Mouse (Mus musculus): ENCODE results near the gene Lamb3. TPM values are rescaled to one million over a fixed set of nuclear protein-coding genes. Genes with fewer than 3 reads are reported as not detected.
"Not testable (repeated sequence)": the region's sequence is repeated elsewhere in the genome, so short reads cannot be mapped to it uniquely, and the experiment has no call there.

Gene Lamb3
- total and polyA plus RNA-seq, 3 experiments, result 10.1 to 14.6 (median 12.3) TPM

- no peak for DNase-seq (ENCODE audit: extremely low read depth)
- Histone ChIP-seq H3K27me3 (replicated peaks) (no peaks in the 10 kb centered on the region), H3K4me2 (ENCODE audit: insufficient read depth, low read depth, poor library complexity, severe bottlenecking) (no peak overlapping the region), H3K9ac (ENCODE audit: insufficient read depth, low read depth) (no peak overlapping the region), H3K36me3 (replicated peaks in 1 of 2; ENCODE audit: control insufficient read depth in 1 of 2, insufficient read depth in 1 of 2, low read length in 1 of 2) (peaks cover 9 to 36% of the 10 kb centered on the region in 2 experiments), H3K4me3 (replicated peaks in 1 of 3; ENCODE audit: low read depth in 2 of 3, low read length in 2 of 3, poor library complexity in 1 of 3) (no peak overlapping the region), H3K4me1 (ENCODE audit: control insufficient read depth in 1 of 2, insufficient read depth in 2 of 2) (peaks cover 8 to 62% of the 10 kb centered on the region in 2 experiments), H3K79me2 (replicated peaks; ENCODE audit: control insufficient read depth, extremely low read depth, insufficient read depth, poor library complexity, severe bottlenecking) (no peaks in the 10 kb centered on the region), H3K27ac (ENCODE audit: insufficient read depth, low read depth) (no peak overlapping the region), H3K9me3 (replicated peaks; ENCODE audit: low read length) (no peaks in the 10 kb centered on the region)
- dilution Hi-C loops (cut with MboI; ENCODE audit: extremely low pct_ligation_motif_present, extremely low pct_unique_long_range_greater_than_20kb, low sequenced_read_pairs), result no loop called here
- in situ Hi-C loops (cut with MboI; ENCODE audit: low pct_ligation_motif_present, low pct_unique_long_range_greater_than_20kb, low sequenced_read_pairs), result loop anchor here (5.0 kb wide), 1 partner anchor 45 kb away; the partner anchor contains the start of gene Lamb3
- TF ChIP-seq NELFE (IDR thresholded peaks at IDR 0.05; ENCODE audit: low read depth, low read length), result no peak
- no peak for TF ChIP-seq ELF1 (IDR thresholded peaks at IDR 0.05; ENCODE audit: low read depth, low read length)
- TF ChIP-seq MAX (IDR thresholded peaks at IDR 0.05; ENCODE audit: low read length), result no peak
- no peak for TF ChIP-seq EP300 (IDR thresholded peaks at IDR 0.05; ENCODE audit: low read length)
- no peak for TF ChIP-seq USF1 (IDR thresholded peaks at IDR 0.05; ENCODE audit: low read depth, low read length)
- no peak for TF ChIP-seq ZMIZ1 (IDR thresholded peaks at IDR 0.05; ENCODE audit: low read depth, low read length)
- TF ChIP-seq POLR2A (IDR thresholded peaks at IDR 0.05; ENCODE audit: low read depth, low read length), result no peak
- TF ChIP-seq RAD21 (IDR thresholded peaks at IDR 0.05; ENCODE audit: low read depth, low read length), result no peak
- no peak for TF ChIP-seq MAFK (IDR thresholded peaks at IDR 0.05; ENCODE audit: insufficient replicate concordance, low read length)
- TF ChIP-seq MXI1 (IDR thresholded peaks at IDR 0.05; ENCODE audit: low read depth, low read length), result no peak
- TF ChIP-seq SMC3 (IDR thresholded peaks at IDR 0.05; ENCODE audit: low read depth, low read length), result no peak
- TF ChIP-seq POLR2AphosphoS2 (IDR thresholded peaks at IDR 0.05; ENCODE audit: low read depth, low read length), result no peak
- TF ChIP-seq MYC (IDR thresholded peaks at IDR 0.05; ENCODE audit: low read depth, low read length), result no peak
- TF ChIP-seq E2F4 (IDR thresholded peaks at IDR 0.05; ENCODE audit: insufficient replicate concordance, low read depth, low read length), result no peak
These were observed 45.1 kb downstream of the Lamb3 start for GRCm38 (mm10) chr1:193252616-193253015.

- H3K27me3 ChIP-seq (replicated peaks); H3K79me2 ChIP-seq (replicated peaks; ENCODE audit: control insufficient read depth, extremely low read depth, insufficient read depth, poor library complexity, severe bottlenecking); H3K9me3 ChIP-seq (replicated peaks; ENCODE audit: low read length); H3K4me3 ChIP-seq (replicated peaks in 1 of 3; ENCODE audit: low read depth in 2 of 3, low read length in 2 of 3, poor library complexity in 1 of 3); dilution Hi-C loops (cut with MboI; ENCODE audit: extremely low pct_ligation_motif_present, extremely low pct_unique_long_range_greater_than_20kb, low sequenced_read_pairs); H3K27ac ChIP-seq (ENCODE audit: insufficient read depth, low read depth); H3K9ac ChIP-seq (ENCODE audit: insufficient read depth, low read depth); H3K4me2 ChIP-seq (ENCODE audit: insufficient read depth, low read depth, poor library complexity, severe bottlenecking): not testable (repeated sequence)
- Histone ChIP-seq H3K36me3 (replicated peaks in 1 of 2; ENCODE audit: control insufficient read depth in 1 of 2, insufficient read depth in 1 of 2, low read length in 1 of 2) (peaks cover 9 to 34% of the 10 kb centered on the region in 2 experiments), H3K4me1 (ENCODE audit: control insufficient read depth in 1 of 2, insufficient read depth in 2 of 2) (peaks cover 8 to 54% of the 10 kb centered on the region in 2 experiments)
- peak; percentile 95 for TF ChIP-seq TBP (conservative IDR thresholded peaks at IDR 0.05; ENCODE audit: low read depth, low read length)
- TF ChIP-seq MAFK (IDR thresholded peaks at IDR 0.05; ENCODE audit: insufficient replicate concordance, low read length), result 0 out of 2 replicates have a peak, but pooled peaks have one; percentile 35
- in situ Hi-C loops (cut with MboI; ENCODE audit: low pct_ligation_motif_present, low pct_unique_long_range_greater_than_20kb, low sequenced_read_pairs), result loop anchor here (5.0 kb wide), 1 partner anchor 47 kb away; the partner anchor contains the start of gene Lamb3
- peak; percentile 38 for DNase-seq (ENCODE audit: extremely low read depth)
These were observed 46.4 kb downstream of the Lamb3 start for GRCm38 (mm10) chr1:193253895-193254294.

Data from CH12.LX (cell line).